Mouse (Mus musculus): Measurements from ENCODE around the gene Stra6l. TPM values are rescaled to one million over a fixed set of nuclear protein-coding genes. Genes with fewer than 3 reads are reported as not detected.

Gene Stra6l
- polyA plus RNA-seq, 1 experiment from 2014 or later = 2.8 TPM

DNA sequence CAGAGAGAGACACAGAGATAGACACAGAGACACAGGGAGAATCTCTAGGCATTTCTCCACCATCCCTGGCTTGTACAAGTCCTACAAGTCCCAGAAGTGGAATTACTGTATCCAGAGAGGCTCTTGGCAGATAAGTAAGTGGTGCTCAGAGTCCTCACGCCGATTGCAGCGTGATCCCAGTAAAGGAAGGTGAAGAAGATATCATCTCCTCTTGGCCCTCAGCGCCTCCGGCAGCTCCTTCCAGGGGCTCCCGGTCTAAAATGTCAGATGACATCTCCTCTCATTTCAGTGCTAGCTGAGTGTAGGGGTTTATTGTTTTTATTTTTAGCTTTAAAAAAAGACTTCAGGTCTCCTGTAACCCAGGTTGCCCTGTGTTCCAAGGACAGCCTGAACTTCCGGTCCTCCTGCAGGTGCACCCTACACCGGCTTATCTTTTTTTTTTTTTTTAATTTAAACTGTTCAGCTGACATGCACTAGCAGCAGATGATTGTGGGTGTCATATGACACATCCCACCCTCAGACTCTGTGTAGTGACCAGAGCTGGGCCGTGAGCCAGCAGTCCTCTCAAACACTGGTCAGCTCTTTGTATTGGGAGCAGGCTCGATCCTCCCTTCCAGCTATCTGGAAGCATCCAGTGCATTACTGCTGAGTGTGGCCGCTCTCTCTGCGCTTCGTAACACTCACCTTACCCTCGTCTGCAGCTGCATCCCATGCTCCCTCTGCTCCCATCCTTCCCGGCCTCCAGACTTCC is 5.2 kb downstream of the Stra6l start:
- ATAC-seq (ENCODE audit: insufficient number of reproducible peaks, low FRiP score, low TSS enrichment, low read depth) (no peak), DNase-seq (ENCODE audit: low spot score) (no peak)
- no peak overlapping the region for H3K4me2 ChIP-seq (ENCODE audit: low read depth, severe bottlenecking)
- H3K36me3 ChIP-seq (ENCODE audit: control insufficient read depth, insufficient read depth, low read length) = no peaks in the 10 kb centered on the region
- peaks cover 9% of the 10 kb centered on the region for H3K4me1 ChIP-seq (ENCODE audit: control insufficient read depth, insufficient read depth, low read length)
- no peak overlapping the region for H3K9ac ChIP-seq (ENCODE audit: low read length)
- H3K4me3 ChIP-seq (ENCODE audit: low read depth, low read length) = no peak overlapping the region
- 82% methylated on average over 15 of the region's 15 CpGs for WGBS
- H3K27ac ChIP-seq (replicated peaks; ENCODE audit: low read depth, low read length) = no peak overlapping the region
- peaks cover 2% of the 10 kb centered on the region; the same call in 1 of the 2 replicates for H3K27me3 ChIP-seq (ENCODE audit: control insufficient read depth, insufficient read depth, low read length)
- no peaks in the 10 kb centered on the region for H3K9me3 ChIP-seq (ENCODE audit: control insufficient read depth, low read length)

DNA sequence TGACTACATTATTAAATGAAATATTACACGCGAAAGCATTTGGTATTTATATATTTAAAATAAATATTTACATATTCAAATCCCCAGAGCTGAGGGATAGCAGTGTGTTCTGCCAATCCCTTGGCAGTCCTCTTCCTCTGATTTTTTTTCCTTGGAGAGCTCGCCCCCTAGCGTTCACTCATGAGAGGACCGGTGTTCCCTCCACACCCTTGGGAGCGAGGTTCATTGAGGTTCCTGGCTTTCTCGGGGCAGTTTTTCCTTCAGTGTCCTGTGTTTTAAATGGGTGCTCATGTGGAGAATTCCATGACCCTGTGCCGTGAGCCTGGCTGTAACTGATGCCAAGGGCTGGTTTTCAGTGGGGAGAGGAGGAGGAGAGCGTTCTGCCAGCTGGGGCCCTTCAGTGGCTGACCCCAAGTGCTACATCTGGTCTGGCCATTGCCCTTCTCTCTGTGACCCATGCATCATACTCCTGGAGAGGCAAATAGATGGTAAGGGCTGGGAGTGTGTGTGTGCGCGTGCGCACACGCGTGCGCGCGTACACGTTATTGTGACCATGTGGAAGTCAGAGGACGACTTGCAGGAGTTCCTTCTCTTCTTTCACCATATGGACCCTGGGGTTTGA is 7.5 kb downstream of the Stra6l start:
- no peak overlapping the region for H3K4me3 ChIP-seq (ENCODE audit: low read depth, low read length)
- H3K9ac ChIP-seq (ENCODE audit: low read length) = no peak overlapping the region
- 49% methylated on average over 19 of the region's 19 CpGs for whole genome bisulfite sequencing

DNA sequence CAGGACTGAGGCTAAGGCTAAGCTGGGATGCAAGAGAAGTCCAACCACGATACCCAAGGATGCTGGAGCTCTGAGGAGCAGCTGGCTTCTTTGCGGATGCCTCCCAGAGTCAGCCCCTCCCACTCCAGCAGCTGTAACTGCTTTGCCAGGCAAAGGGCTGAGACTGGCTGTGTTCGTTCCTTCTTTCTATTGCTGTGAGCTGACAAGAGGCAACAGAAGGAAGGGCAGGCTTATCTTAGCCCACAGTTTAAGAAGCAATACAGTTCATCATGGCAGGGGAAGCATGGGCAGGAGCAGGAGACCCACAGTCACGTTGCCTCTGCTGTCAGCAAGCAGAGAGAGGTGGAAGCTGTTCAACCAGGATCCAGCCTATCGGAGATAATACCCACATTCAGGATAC is 12.7 kb downstream of the Stra6l start:
- DNase-seq (ENCODE audit: low spot score) (no peak), ATAC-seq (ENCODE audit: insufficient number of reproducible peaks, low FRiP score, low TSS enrichment, low read depth) (no peak)
- 46% methylated on average over 5 of the region's 5 CpGs for WGBS

More for the DNA sequence above, 7.5 kb downstream of the Stra6l start:
- ATAC-seq (ENCODE audit: insufficient number of reproducible peaks, low FRiP score, low TSS enrichment, low read depth) = no peak
- no peak overlapping the region for H3K4me2 ChIP-seq (ENCODE audit: low read depth, severe bottlenecking)
- no peak overlapping the region for H3K27ac ChIP-seq (replicated peaks; ENCODE audit: low read depth, low read length)
- H3K36me3 ChIP-seq (ENCODE audit: control insufficient read depth, insufficient read depth, low read length) = no peaks in the 10 kb centered on the region
- 0 out of 2 replicates have a peak, but pooled peaks cover 3% of the 10 kb centered on the region for H3K4me1 ChIP-seq (ENCODE audit: control insufficient read depth, insufficient read depth, low read length)
- no peaks in the 10 kb centered on the region for H3K27me3 ChIP-seq (ENCODE audit: control insufficient read depth, insufficient read depth, low read length)
- H3K9me3 ChIP-seq (ENCODE audit: control insufficient read depth, low read length) = no peaks in the 10 kb centered on the region
- DNase-seq (ENCODE audit: low spot score) = peak; percentile 85

DNA sequence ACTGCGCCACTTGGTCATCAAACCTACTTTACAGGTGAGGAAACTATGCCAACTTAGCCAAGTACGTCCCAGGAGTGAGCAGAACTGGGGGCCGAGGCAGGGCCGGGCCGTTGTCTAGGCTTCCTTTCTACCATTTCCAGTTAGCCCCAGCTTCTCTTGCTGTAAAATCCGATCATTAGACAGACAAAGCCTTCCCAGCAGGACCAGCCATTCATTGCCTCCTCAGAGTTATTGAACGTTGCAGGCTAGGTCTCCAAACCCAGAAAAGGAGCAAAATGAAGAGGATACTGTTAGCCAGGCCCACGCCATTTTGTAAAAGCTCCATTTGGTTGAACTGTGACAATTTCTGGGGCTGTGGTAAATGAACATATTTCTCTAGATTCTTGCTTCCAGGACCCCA is 19.0 kb downstream of the Stra6l start:
- no peak overlapping the region for H3K9ac ChIP-seq (ENCODE audit: low read length)
- no peak overlapping the region for H3K4me2 ChIP-seq (ENCODE audit: low read depth, severe bottlenecking)
- ATAC-seq (ENCODE audit: insufficient number of reproducible peaks, low FRiP score, low TSS enrichment, low read depth) = no peak
- H3K4me3 ChIP-seq (ENCODE audit: low read depth, low read length) = no peak overlapping the region
- DNase-seq (ENCODE audit: low spot score) = no peak
- H3K9me3 ChIP-seq (ENCODE audit: control insufficient read depth, low read length) = no peaks in the 10 kb centered on the region
- H3K36me3 ChIP-seq (ENCODE audit: control insufficient read depth, insufficient read depth, low read length) = no peaks in the 10 kb centered on the region
- H3K27me3 ChIP-seq (ENCODE audit: control insufficient read depth, insufficient read depth, low read length) = no peaks in the 10 kb centered on the region
- no peak overlapping the region for H3K27ac ChIP-seq (replicated peaks; ENCODE audit: low read depth, low read length)
- WGBS = 84% methylated on average over 8 of the region's 8 CpGs
- H3K4me1 ChIP-seq (ENCODE audit: control insufficient read depth, insufficient read depth, low read length) = peaks cover 7% of the 10 kb centered on the region; the same call in 1 of the 2 replicates

More for the DNA sequence above, 12.7 kb downstream of the Stra6l start:
- no peak overlapping the region for H3K4me2 ChIP-seq (ENCODE audit: low read depth, severe bottlenecking)
- no peaks in the 10 kb centered on the region for H3K36me3 ChIP-seq (ENCODE audit: control insufficient read depth, insufficient read depth, low read length)
- no peaks in the 10 kb centered on the region for H3K27me3 ChIP-seq (ENCODE audit: control insufficient read depth, insufficient read depth, low read length)
- H3K9me3 ChIP-seq (ENCODE audit: control insufficient read depth, low read length) = no peaks in the 10 kb centered on the region
- no peak overlapping the region for H3K27ac ChIP-seq (replicated peaks; ENCODE audit: low read depth, low read length)
- H3K4me3 ChIP-seq (ENCODE audit: low read depth, low read length) = no peak overlapping the region
- no peaks in the 10 kb centered on the region for H3K4me1 ChIP-seq (ENCODE audit: control insufficient read depth, insufficient read depth, low read length)
- no peak overlapping the region for H3K9ac ChIP-seq (ENCODE audit: low read length)

DNA sequence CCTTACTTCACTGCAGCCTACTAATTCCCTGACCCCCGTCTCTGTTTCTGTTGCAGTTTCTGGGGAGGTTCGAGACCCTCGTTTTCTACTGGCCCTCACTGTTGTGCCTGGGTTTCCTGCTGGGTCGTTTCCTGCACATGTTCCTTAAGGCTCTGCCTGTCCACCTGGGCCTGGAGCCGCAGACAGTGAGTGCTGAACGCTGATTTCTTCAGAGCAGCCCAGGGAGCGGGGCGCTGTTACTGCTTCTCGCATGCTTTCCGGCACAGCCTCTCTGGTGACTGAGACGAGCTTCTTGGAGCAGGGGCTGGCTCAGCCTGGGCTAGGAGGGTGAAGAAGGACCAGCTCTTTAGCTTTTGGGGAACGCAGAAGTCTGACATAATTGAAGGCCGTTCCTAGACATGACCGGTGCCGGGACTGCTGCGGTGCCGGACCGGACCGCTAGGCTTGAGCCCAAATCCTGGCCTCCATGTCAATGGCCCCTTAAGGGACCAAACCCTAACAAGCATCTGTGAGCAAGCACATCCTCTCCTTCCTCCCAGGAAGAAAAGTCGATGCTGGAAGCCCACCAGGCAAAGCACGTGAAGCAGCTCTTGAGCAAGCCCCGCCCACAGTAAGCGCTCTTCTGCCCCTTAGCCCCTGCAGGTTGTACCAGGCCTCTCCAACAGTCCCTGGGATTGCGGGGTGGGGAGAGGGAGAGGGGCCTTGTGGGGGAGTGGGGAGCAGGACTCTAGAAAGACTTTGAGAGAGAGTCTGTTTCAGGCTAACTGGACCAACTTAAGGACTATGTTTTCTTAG is 20.8 kb downstream of the Stra6l start:
- ATAC-seq (ENCODE audit: insufficient number of reproducible peaks, low FRiP score, low TSS enrichment, low read depth) (no peak), DNase-seq (ENCODE audit: low spot score) (peak; percentile 46)
- H3K27ac ChIP-seq (replicated peaks; ENCODE audit: low read depth, low read length) = no peak overlapping the region
- 20% methylated on average over 24 of the region's 24 CpGs for WGBS
- H3K9ac ChIP-seq (ENCODE audit: low read length) = no peak overlapping the region; the same call in 1 of the 2 replicates
- H3K27me3 ChIP-seq (ENCODE audit: control insufficient read depth, insufficient read depth, low read length) = no peaks in the 10 kb centered on the region
- H3K36me3 ChIP-seq (ENCODE audit: control insufficient read depth, insufficient read depth, low read length) = no peaks in the 10 kb centered on the region
- H3K4me1 ChIP-seq (ENCODE audit: control insufficient read depth, insufficient read depth, low read length) = peaks cover 7% of the 10 kb centered on the region; the same call in 1 of the 2 replicates
- H3K4me3 ChIP-seq (ENCODE audit: low read depth, low read length) = no peak overlapping the region
- peak overlapping the region; percentile 31; the same call in 1 of the 2 replicates for H3K4me2 ChIP-seq (ENCODE audit: low read depth, severe bottlenecking)
- H3K9me3 ChIP-seq (ENCODE audit: control insufficient read depth, low read length) = no peaks in the 10 kb centered on the region

DNA sequence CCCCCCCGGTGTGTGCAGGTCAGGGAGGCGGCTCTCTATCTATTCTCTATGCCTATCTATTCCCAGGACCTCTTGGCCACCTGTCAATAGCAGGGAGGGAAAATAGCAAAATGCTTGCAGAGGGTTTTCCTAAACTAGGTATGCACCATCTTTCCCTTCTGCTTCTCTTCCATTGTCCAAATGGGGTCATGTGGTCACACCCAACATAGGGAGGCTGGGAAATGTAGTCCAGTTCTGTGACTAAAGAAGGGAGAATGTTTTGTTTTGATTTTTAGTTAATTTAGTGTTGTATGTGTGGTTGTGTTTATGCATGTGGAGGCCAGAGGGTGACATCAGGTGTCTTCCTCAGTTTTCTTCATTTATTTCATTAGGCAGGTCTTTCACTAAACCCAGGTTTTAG is 23.7 kb downstream of the Stra6l start:
- Histone ChIP-seq H3K27me3 (ENCODE audit: control insufficient read depth, insufficient read depth, low read length) (no peaks in the 10 kb centered on the region), H3K4me3 (ENCODE audit: low read depth, low read length) (no peak overlapping the region), H3K27ac (replicated peaks; ENCODE audit: low read depth, low read length) (no peak overlapping the region), H3K4me2 (ENCODE audit: low read depth, severe bottlenecking) (no peak overlapping the region), H3K9me3 (ENCODE audit: control insufficient read depth, low read length) (no peaks in the 10 kb centered on the region; the same call in 1 of the 2 replicates), H3K36me3 (ENCODE audit: control insufficient read depth, insufficient read depth, low read length) (no peaks in the 10 kb centered on the region), H3K9ac (ENCODE audit: low read length) (no peak overlapping the region), H3K4me1 (ENCODE audit: control insufficient read depth, insufficient read depth, low read length) (peaks cover 7% of the 10 kb centered on the region; the same call in 1 of the 2 replicates)
- 100% methylated on average over 1 of the region's 2 CpGs for WGBS
- DNase-seq (ENCODE audit: low spot score) (no peak), ATAC-seq (ENCODE audit: insufficient number of reproducible peaks, low FRiP score, low TSS enrichment, low read depth) (no peak)

DNA sequence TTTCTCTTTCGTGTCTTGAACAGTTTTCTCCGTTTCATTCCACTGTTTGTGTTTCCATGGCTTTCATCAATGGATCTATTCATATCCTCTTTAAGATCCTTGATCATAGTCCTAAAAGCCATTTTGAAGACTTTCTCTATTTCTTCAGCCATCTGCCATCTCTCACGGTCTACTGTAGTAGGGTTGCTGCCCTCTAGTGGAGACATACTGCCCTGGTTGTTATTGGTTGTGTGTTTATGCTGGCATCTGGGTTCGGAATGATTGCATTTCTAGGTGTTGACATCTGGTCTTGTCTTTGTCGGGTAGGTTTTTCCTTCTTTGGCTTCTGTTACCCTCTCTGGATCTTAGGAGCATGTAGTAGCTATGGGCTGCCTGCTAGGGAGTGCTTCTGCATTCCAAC is 30.5 kb downstream of the Stra6l start:
- H3K27ac ChIP-seq (replicated peaks; ENCODE audit: low read depth, low read length) = no peak overlapping the region
- no peak overlapping the region for H3K4me3 ChIP-seq (ENCODE audit: low read depth, low read length)
- H3K4me1 ChIP-seq (ENCODE audit: control insufficient read depth, insufficient read depth, low read length) = no peaks in the 10 kb centered on the region
- H3K9ac ChIP-seq (ENCODE audit: low read length) = no peak overlapping the region
- no peak for ATAC-seq (ENCODE audit: insufficient number of reproducible peaks, low FRiP score, low TSS enrichment, low read depth)
- no peak overlapping the region for H3K4me2 ChIP-seq (ENCODE audit: low read depth, severe bottlenecking)
- H3K36me3 ChIP-seq (ENCODE audit: control insufficient read depth, insufficient read depth, low read length) = no peaks in the 10 kb centered on the region
- no peaks in the 10 kb centered on the region; the same call in 1 of the 2 replicates for H3K9me3 ChIP-seq (ENCODE audit: control insufficient read depth, low read length)
- WGBS = 45% methylated on average over 5 of the region's 5 CpGs
- peak; percentile 63 for DNase-seq (ENCODE audit: low spot score)
- no peaks in the 10 kb centered on the region for H3K27me3 ChIP-seq (ENCODE audit: control insufficient read depth, insufficient read depth, low read length)

DNA sequence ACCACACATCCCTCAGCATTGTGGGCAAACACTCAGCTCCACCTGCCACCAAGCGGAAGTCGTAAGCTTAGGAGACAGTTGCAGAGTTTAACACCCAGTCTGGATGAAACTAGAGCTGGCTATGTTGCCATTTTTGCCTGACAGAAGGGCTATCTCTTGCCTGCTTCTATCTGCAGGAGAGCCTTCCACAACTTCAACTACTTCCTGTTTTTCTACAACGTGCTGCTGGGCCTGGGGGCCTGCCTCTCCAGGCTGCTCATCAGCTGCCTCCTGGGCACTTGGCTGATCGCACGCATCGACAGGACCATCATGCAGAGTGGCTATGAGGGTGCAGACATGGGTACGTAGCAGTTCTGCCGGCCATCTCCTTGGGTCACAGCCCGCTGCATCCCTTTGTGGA is 34.1 kb downstream of the Stra6l start:
- H3K36me3 ChIP-seq (ENCODE audit: control insufficient read depth, insufficient read depth, low read length) = no peaks in the 10 kb centered on the region
- no peak overlapping the region for H3K9ac ChIP-seq (ENCODE audit: low read length)
- DNase-seq (ENCODE audit: low spot score) (no peak), ATAC-seq (ENCODE audit: insufficient number of reproducible peaks, low FRiP score, low TSS enrichment, low read depth) (no peak)
- no peaks in the 10 kb centered on the region for H3K27me3 ChIP-seq (ENCODE audit: control insufficient read depth, insufficient read depth, low read length)
- no peaks in the 10 kb centered on the region for H3K4me1 ChIP-seq (ENCODE audit: control insufficient read depth, insufficient read depth, low read length)
- no peak overlapping the region for H3K4me3 ChIP-seq (ENCODE audit: low read depth, low read length)
- no peak overlapping the region for H3K27ac ChIP-seq (replicated peaks; ENCODE audit: low read depth, low read length)
- H3K9me3 ChIP-seq (ENCODE audit: control insufficient read depth, low read length) = no peaks in the 10 kb centered on the region
- 88% methylated on average over 9 of the region's 9 CpGs for WGBS
- H3K4me2 ChIP-seq (ENCODE audit: low read depth, severe bottlenecking) = no peak overlapping the region
